Mouse (Mus musculus): Measurements from ENCODE around the gene Hat1. TPM values are rescaled to one million over a fixed set of nuclear protein-coding genes. Genes with fewer than 3 reads are reported as not detected.

Hat1 gene
- total and polyA plus RNA-seq, 2 experiments, result 2.0 to 14.6 TPM

DNA sequence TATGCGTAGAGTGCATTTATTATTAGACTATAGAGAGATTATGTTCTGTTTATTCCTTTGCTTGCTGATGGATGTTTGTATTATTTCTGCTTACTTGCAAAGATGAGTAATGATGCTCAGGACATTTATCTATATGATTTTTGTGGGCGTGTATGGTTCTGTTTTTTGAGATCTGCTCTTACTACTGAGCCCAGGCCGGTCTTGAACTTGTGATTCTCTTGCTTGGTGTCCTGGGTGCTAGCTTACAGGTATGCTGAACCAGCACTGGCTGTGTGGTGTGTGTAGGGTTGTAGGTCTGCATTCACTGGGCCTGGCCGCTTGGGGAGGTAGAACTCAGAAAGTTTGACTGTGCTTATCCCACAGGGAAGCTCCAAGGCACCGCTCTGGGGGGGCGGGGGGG lies 72.4 kb downstream of the Hat1 start:
- H3K4me1 ChIP-seq (ENCODE audit: control insufficient read depth, insufficient read depth, low read length), result 0 out of 2 replicates have a peak, but pooled peaks cover 1% of the 10 kb centered on the region
- TF ChIP-seq POLR2A (IDR thresholded peaks at IDR 0.05; ENCODE audit: extremely low read depth, insufficient read depth, low read length) (no peak), CTCF (IDR thresholded peaks at IDR 0.05; ENCODE audit: low read depth, low read length) (no peak)
- H3K9ac ChIP-seq (ENCODE audit: low read depth, low read length), result no peak overlapping the region
- H3K27ac ChIP-seq (replicated peaks; ENCODE audit: insufficient read depth, low read depth, low read length), result no peak overlapping the region
- no peak overlapping the region for H3K4me3 ChIP-seq (ENCODE audit: insufficient read depth, low read depth, low read length)
- no peaks in the 10 kb centered on the region for H3K36me3 ChIP-seq (ENCODE audit: control insufficient read depth, insufficient read depth, low read length)
- 88% methylated on average over 6 of the region's 6 CpGs for WGBS
- H3K79me2 ChIP-seq (ENCODE audit: control insufficient read depth, insufficient read depth, low read length), result peaks cover 7% of the 10 kb centered on the region; the same call in 1 of the 2 replicates
- H3K27me3 ChIP-seq (ENCODE audit: control insufficient read depth, insufficient read depth, low read length), result no peaks in the 10 kb centered on the region
- no peak for DNase-seq (ENCODE audit: extremely low read depth, low read depth, low spot score)

DNA sequence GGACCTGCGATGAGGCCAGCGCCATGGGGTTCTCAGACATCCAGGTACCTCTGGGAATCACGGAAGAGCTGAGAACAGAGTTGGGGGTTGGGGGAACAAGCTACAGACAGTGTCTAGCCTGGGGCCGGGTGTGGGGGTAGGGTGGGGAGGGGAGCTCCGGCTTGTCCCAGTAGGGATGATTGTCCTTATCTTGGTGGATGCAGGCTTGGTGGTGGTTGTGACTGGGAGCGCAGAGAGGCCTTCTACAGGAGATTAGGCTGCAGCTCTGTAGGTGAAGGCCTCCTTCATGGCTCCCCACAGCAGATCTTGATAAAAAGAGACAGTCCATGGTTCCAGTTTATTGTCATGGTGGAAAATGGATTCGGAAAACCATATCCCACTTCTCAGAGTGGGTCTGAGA lies 72.8 kb downstream of the Hat1 start:
- DNase-seq (ENCODE audit: extremely low read depth, low read depth, low spot score), result no peak
- H3K27me3 ChIP-seq (ENCODE audit: control insufficient read depth, insufficient read depth, low read length), result no peaks in the 10 kb centered on the region
- no peak overlapping the region for H3K27ac ChIP-seq (replicated peaks; ENCODE audit: insufficient read depth, low read depth, low read length)
- H3K4me1 ChIP-seq (ENCODE audit: control insufficient read depth, insufficient read depth, low read length), result 0 out of 2 replicates have a peak, but pooled peaks cover 2% of the 10 kb centered on the region
- peaks cover 7% of the 10 kb centered on the region; the same call in 1 of the 2 replicates for H3K79me2 ChIP-seq (ENCODE audit: control insufficient read depth, insufficient read depth, low read length)
- TF ChIP-seq CTCF (IDR thresholded peaks at IDR 0.05; ENCODE audit: low read depth, low read length) (no peak), POLR2A (IDR thresholded peaks at IDR 0.05; ENCODE audit: extremely low read depth, insufficient read depth, low read length) (no peak)
- H3K9ac ChIP-seq (ENCODE audit: low read depth, low read length), result no peak overlapping the region
- 81% methylated on average over 7 of the region's 7 CpGs for WGBS
- H3K4me3 ChIP-seq (ENCODE audit: insufficient read depth, low read depth, low read length), result no peak overlapping the region
- H3K36me3 ChIP-seq (ENCODE audit: control insufficient read depth, insufficient read depth, low read length), result no peaks in the 10 kb centered on the region

DNA sequence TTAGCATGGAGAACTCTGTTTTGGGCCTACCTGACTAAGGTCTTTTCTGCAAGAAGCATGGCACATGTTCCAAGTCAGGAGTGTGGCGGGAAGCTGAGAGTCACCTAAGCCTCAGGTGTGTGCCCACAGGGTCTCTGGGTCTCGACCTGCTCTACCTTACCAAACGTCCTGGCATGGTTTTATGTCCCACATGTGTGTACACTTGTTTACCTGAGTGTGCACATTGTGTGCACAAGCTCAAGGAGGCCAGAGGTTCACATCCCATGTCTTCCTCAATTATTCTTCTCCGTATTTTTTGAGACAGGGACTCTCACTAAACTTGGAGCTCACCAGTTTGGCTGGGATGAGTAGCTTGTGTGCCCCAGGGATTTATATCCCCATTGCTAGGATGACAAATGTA lies 73.3 kb downstream of the Hat1 start:
- Histone ChIP-seq H3K27ac (replicated peaks; ENCODE audit: insufficient read depth, low read depth, low read length) (no peak overlapping the region), H3K79me2 (ENCODE audit: control insufficient read depth, insufficient read depth, low read length) (peaks cover 7% of the 10 kb centered on the region; the same call in 1 of the 2 replicates), H3K4me3 (ENCODE audit: insufficient read depth, low read depth, low read length) (no peak overlapping the region), H3K4me1 (ENCODE audit: control insufficient read depth, insufficient read depth, low read length) (peaks cover 2% of the 10 kb centered on the region), H3K9ac (ENCODE audit: low read depth, low read length) (no peak overlapping the region), H3K27me3 (ENCODE audit: control insufficient read depth, insufficient read depth, low read length) (no peaks in the 10 kb centered on the region), H3K36me3 (ENCODE audit: control insufficient read depth, insufficient read depth, low read length) (no peaks in the 10 kb centered on the region)
- TF ChIP-seq CTCF (IDR thresholded peaks at IDR 0.05; ENCODE audit: low read depth, low read length), result no peak
- no peak for TF ChIP-seq POLR2A (IDR thresholded peaks at IDR 0.05; ENCODE audit: extremely low read depth, insufficient read depth, low read length)
- no peak for DNase-seq (ENCODE audit: extremely low read depth, low read depth, low spot score)
- 85% methylated on average over 4 of the region's 4 CpGs for WGBS

DNA sequence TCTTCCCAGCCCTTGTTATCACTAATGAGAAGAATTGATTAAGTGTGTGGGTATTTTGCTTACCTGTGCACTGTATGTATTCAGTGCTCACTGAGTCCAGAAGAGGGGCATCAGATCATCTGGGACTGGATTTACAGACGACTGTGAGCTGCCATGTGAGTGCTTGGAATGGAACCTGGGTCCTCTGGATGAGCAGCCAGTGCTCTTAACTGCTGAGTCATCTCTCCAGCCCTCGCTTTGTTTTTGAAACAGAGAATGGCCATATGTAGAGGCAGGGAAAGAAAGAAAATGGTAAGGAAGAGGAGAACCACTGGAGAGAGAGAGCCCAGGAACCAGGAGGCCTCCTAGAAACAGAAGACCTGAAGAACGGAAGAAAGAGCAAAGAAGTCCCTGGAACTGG lies 73.8 kb downstream of the Hat1 start:
- Histone ChIP-seq H3K27ac (replicated peaks; ENCODE audit: insufficient read depth, low read depth, low read length) (no peak overlapping the region), H3K4me1 (ENCODE audit: control insufficient read depth, insufficient read depth, low read length) (peaks cover 7% of the 10 kb centered on the region), H3K79me2 (ENCODE audit: control insufficient read depth, insufficient read depth, low read length) (peaks cover 7% of the 10 kb centered on the region; the same call in 1 of the 2 replicates), H3K4me3 (ENCODE audit: insufficient read depth, low read depth, low read length) (no peak overlapping the region), H3K27me3 (ENCODE audit: control insufficient read depth, insufficient read depth, low read length) (no peaks in the 10 kb centered on the region), H3K36me3 (ENCODE audit: control insufficient read depth, insufficient read depth, low read length) (no peaks in the 10 kb centered on the region), H3K9ac (ENCODE audit: low read depth, low read length) (no peak overlapping the region)
- no peak for TF ChIP-seq POLR2A (IDR thresholded peaks at IDR 0.05; ENCODE audit: extremely low read depth, insufficient read depth, low read length)
- no peak for TF ChIP-seq CTCF (IDR thresholded peaks at IDR 0.05; ENCODE audit: low read depth, low read length)
- DNase-seq (ENCODE audit: extremely low read depth, low read depth, low spot score), result no peak
- WGBS, result 83% methylated on average over 3 of the region's 3 CpGs

DNA sequence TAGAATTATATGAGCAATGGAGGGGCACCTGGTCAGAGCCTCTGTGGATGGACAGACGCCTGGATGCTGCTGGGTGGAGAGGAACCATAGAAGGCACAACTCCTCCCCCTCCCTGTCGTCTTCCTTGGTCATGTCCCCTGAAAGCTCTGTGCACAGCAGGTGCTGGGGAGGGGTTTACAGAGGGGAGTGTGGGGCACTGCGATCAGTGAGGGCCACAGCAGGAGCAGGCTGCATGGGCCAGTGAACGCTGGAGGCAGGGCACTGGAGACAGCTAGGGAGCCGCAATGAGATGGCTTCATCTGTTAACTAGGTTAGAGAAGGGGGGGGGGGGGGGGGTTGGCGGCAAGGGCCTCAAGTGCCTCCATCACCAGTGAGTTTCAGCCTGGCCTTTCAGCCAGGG lies 77.3 kb downstream of the Hat1 start:
- Histone ChIP-seq H3K9ac (ENCODE audit: low read depth, low read length) (no peak overlapping the region), H3K27ac (replicated peaks; ENCODE audit: insufficient read depth, low read depth, low read length) (no peak overlapping the region), H3K4me3 (ENCODE audit: insufficient read depth, low read depth, low read length) (no peak overlapping the region), H3K27me3 (ENCODE audit: control insufficient read depth, insufficient read depth, low read length) (no peaks in the 10 kb centered on the region), H3K36me3 (ENCODE audit: control insufficient read depth, insufficient read depth, low read length) (no peaks in the 10 kb centered on the region), H3K79me2 (ENCODE audit: control insufficient read depth, insufficient read depth, low read length) (peaks cover 7% of the 10 kb centered on the region; the same call in 1 of the 2 replicates), H3K4me1 (ENCODE audit: control insufficient read depth, insufficient read depth, low read length) (peaks cover 7% of the 10 kb centered on the region)
- DNase-seq (ENCODE audit: extremely low read depth, low read depth, low spot score), result no peak
- no peak for TF ChIP-seq POLR2A (IDR thresholded peaks at IDR 0.05; ENCODE audit: extremely low read depth, insufficient read depth, low read length)
- no peak for TF ChIP-seq CTCF (IDR thresholded peaks at IDR 0.05; ENCODE audit: low read depth, low read length)
- WGBS, result 37% methylated on average over 6 of the region's 6 CpGs

DNA sequence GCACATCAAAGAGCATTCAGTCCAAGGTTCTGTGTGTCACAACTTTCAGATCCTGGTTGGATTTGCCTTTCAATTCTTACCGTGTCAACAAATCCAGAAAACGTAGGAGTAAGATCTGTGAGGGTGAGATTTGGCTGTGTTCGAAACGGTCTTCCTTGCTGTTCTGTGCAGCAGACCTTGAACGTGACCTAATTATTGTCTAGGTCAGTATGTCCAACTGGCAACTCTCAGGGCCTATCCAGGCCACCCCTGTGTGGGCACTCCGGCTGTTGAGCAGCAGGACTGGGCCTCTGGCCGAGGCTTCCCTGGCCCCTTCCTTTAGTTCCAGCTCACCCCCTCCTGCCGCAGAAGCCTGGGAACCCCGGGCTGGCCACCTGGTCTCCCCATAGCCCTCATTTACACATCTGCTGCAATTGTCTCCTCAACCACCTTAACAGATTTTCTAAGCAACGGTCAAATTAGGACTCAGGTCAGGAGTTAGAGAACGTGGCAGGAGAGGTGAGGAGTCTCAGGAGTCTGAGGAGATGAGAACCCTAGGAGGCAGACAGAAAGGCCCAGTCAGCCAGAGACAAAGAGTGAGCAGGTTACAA lies 78.2 kb downstream of the Hat1 start:
- Histone ChIP-seq H3K4me3 (ENCODE audit: insufficient read depth, low read depth, low read length) (no peak overlapping the region), H3K27ac (replicated peaks; ENCODE audit: insufficient read depth, low read depth, low read length) (peak overlapping the region; percentile 35), H3K9ac (ENCODE audit: low read depth, low read length) (no peak overlapping the region), H3K27me3 (ENCODE audit: control insufficient read depth, insufficient read depth, low read length) (no peaks in the 10 kb centered on the region), H3K4me1 (ENCODE audit: control insufficient read depth, insufficient read depth, low read length) (peaks cover 7% of the 10 kb centered on the region), H3K36me3 (ENCODE audit: control insufficient read depth, insufficient read depth, low read length) (no peaks in the 10 kb centered on the region), H3K79me2 (ENCODE audit: control insufficient read depth, insufficient read depth, low read length) (peaks cover 2% of the 10 kb centered on the region; the same call in 1 of the 2 replicates)
- 22% methylated on average over 11 of the region's 11 CpGs for WGBS
- TF ChIP-seq POLR2A (IDR thresholded peaks at IDR 0.05; ENCODE audit: extremely low read depth, insufficient read depth, low read length) (no peak), CTCF (IDR thresholded peaks at IDR 0.05; ENCODE audit: low read depth, low read length) (no peak)
- DNase-seq (ENCODE audit: extremely low read depth, low read depth, low spot score), result peak; percentile 91
